Mouse (Mus musculus): ENCODE measurements at regions not wholly inside any gene's neighbourhood (a gene's known extent, or its start where the extent isn't known, plus 50 kb on each side); places are given as distances from the start of the nearest gene placed in this dataset.
"Not testable (repeated sequence)": the region's sequence is repeated elsewhere in the genome, so short reads cannot be mapped to it uniquely, and the experiment has no call there.

DNA sequence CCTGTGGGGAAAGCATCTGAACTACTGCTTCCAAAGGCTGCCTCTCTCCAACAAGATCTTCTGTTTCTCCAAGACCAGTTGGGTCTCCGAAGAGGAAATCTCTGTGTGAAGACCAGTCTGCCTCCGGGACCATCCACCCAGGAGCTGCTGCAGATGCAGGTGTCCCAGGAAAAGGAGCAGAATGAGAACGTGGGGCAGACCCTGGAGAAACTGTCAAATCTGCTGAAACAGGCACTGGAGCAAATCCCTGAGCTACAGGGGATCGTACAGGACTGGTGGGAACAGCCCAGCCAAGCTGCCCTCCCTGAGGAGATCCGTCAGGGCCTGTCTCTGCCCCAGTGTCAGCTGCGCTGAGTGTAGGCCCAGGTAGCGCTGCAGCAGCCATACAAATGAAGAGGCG is 68.9 kb upstream of the Cnih3 start:
- not testable (repeated sequence) for TF ChIP-seq POLR2AphosphoS2 (IDR thresholded peaks at IDR 0.05; ENCODE audit: insufficient read length, low read depth); CEBPB (IDR thresholded peaks at IDR 0.05; ENCODE audit: insufficient read depth, poor library complexity, severe bottlenecking); POLR2A (IDR thresholded peaks at IDR 0.05; ENCODE audit: insufficient read length, low read depth); TCF3 (IDR thresholded peaks at IDR 0.05; ENCODE audit: insufficient read length, low read depth); MAX (IDR thresholded peaks at IDR 0.05; ENCODE audit: low read depth); SRF (IDR thresholded peaks at IDR 0.05; ENCODE audit: control insufficient read depth, insufficient read length, low read depth); USF1 (IDR thresholded peaks at IDR 0.05; ENCODE audit: low read depth); E2F4 (IDR thresholded peaks at IDR 0.05; ENCODE audit: insufficient read depth); MYOG (IDR thresholded peaks at IDR 0.05; ENCODE audit: control insufficient read depth in 1 of 3, insufficient read depth in 1 of 3, insufficient read length in 2 of 3, low read depth in 2 of 3); MYOD1 (IDR thresholded peaks at IDR 0.05; ENCODE audit: control insufficient read depth in 1 of 3, insufficient read length in 2 of 3, low read depth in 2 of 3)
